ENCODE assay signal across 13 mouse cellular contexts in the genomic region with DNA sequence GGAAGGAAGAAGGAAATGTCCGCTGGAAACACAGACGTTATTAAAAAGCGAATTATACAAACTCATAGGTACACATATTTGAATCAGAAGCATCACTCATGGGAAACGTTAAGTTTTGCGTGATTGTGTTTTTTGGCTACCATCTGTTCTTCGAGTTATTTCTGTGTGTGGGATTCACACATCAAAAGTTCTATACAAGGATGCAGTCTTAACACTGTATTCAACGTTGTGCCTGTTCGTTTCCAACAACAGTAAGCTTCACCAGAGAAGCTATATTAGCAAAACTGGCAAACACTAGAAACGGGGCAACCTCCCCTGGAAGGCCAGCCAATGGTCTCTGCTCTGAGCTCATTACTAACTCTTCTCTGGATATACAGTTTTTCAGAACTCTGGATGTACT.
"Had no signal": no experiment of that assay in that cellular context is flagged by ENCODE, and none has a peak within 500 bp of the region (broad histone marks: within the 10 kb centered on the region; RNA-seq: fewer than 3 reads in every experiment).

No protein-coding gene starts in this region.

- H3K4me1 ChIP-seq: lung, embryonic 15.5 days had no signal

- H3K27me3 ChIP-seq: lung, embryonic 15.5 days; megakaryocyte, embryonic 14.5 days; midbrain, embryonic 13.5 days; midbrain, embryonic 15.5 days; neural tube, embryonic 12.5 days had no signal

- H3K27ac ChIP-seq: macrophage; midbrain, embryonic 13.5 days; neural tube, embryonic 12.5 days had no signal

- H3K36me3 ChIP-seq: lung, embryonic 15.5 days; midbrain, embryonic 13.5 days; midbrain, embryonic 15.5 days; neural tube, embryonic 12.5 days had no signal

- DNase-seq: liver, postnatal 0 days; lung, adult 2 months; lung, postnatal 14 days; lung, postnatal 36 days; right cerebral cortex, postnatal 25 days; thymus, adult 18-20 months had no signal

- H3K4me2 ChIP-seq: midbrain, embryonic 11.5 days had no signal

- ATAC-seq: liver, postnatal 0 days had no signal

- H3K9me3 ChIP-seq: lung, embryonic 15.5 days; midbrain, embryonic 13.5 days; midbrain, embryonic 15.5 days; neural tube, embryonic 12.5 days had no signal

- H3K4me3 ChIP-seq: lung, embryonic 15.5 days; midbrain, embryonic 13.5 days; midbrain, embryonic 15.5 days; neural tube, embryonic 12.5 days had no signal

- H3K9ac ChIP-seq: liver, postnatal 0 days; lung, embryonic 15.5 days; midbrain, embryonic 13.5 days; midbrain, embryonic 15.5 days; neural tube, embryonic 12.5 days had no signal
